Mouse (Mus musculus): ENCODE data around the gene Ptpn6. TPM values are rescaled to one million over a fixed set of nuclear protein-coding genes. Genes with fewer than 3 reads are reported as not detected.
"Not testable (repeated sequence)": the region's sequence is repeated elsewhere in the genome, so short reads cannot be mapped to it uniquely, and the experiment has no call there.

Gene Ptpn6
- polyA plus RNA-seq, 1 experiment from 2014 or later, result 16.7 TPM

- not testable (repeated sequence) for H3K4me2 ChIP-seq (replicated peaks); H3K4me3 ChIP-seq (replicated peaks); H3K9ac ChIP-seq; H3K36me3 ChIP-seq; H3K9me3 ChIP-seq; ATAC-seq; H3K27me3 ChIP-seq (replicated peaks)
- Histone ChIP-seq H3K27ac (peak overlapping the region; percentile 83), H3K4me1 (replicated peaks) (peaks cover 14% of the 10 kb centered on the region)
- WGBS, result 84% methylated on average over 1 of the region's 1 CpGs
These were observed 51.9 kb downstream of the Ptpn6 start for GRCm38 (mm10) chr6:124686644-124687043.

DNA sequence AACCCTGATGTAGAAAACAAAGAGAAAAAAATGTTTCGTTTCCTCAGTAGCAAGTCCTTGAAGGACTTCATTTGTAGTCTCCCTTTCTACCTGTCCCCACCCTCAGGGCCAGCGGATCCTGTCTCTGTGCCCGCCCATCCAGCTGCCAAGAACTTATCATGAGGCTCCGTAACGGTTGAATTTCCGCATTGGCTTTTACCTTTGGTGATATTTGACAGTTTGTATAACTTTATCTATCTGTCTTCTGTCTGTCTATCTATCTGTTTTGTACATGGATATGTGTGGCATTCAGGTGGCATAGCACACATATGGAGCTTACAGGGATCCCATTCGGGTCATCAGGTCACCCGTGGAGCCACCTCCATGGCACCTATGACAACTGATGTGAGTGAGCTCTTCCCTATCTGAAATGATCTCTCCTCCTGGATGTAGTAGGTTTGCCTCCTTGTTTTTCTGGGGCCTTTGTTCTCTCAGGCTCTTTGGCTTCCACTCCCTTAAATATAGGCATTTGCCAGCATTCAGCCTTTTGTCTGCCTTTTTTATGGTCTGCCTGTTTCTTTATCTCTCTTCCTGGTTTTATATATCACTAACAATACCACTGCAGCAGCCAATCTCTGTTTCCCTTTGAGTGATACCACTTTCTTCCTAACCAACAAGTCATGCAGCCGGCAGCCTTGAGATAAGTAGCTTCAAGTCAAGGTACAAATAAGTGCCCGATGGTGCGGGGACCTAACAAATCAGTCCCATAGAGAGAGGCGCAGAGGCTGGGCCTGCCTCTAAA lies 52.7 kb downstream of the Ptpn6 start:
- peak overlapping the region; percentile 83 for H3K27ac ChIP-seq
- WGBS, result 73% methylated on average over 12 of the region's 12 CpGs
- 0 out of 2 replicates have a peak, but pooled peaks cover 3% of the 10 kb centered on the region for H3K36me3 ChIP-seq
- peaks cover 14% of the 10 kb centered on the region for H3K4me1 ChIP-seq (replicated peaks)
- peak; percentile 81 for ATAC-seq
- no peaks in the 10 kb centered on the region for H3K9me3 ChIP-seq
- H3K4me3 ChIP-seq (replicated peaks), result no peak overlapping the region
- no peak overlapping the region for H3K9ac ChIP-seq
- H3K4me2 ChIP-seq (replicated peaks), result no peak overlapping the region
- no peaks in the 10 kb centered on the region for H3K27me3 ChIP-seq (replicated peaks)

DNA sequence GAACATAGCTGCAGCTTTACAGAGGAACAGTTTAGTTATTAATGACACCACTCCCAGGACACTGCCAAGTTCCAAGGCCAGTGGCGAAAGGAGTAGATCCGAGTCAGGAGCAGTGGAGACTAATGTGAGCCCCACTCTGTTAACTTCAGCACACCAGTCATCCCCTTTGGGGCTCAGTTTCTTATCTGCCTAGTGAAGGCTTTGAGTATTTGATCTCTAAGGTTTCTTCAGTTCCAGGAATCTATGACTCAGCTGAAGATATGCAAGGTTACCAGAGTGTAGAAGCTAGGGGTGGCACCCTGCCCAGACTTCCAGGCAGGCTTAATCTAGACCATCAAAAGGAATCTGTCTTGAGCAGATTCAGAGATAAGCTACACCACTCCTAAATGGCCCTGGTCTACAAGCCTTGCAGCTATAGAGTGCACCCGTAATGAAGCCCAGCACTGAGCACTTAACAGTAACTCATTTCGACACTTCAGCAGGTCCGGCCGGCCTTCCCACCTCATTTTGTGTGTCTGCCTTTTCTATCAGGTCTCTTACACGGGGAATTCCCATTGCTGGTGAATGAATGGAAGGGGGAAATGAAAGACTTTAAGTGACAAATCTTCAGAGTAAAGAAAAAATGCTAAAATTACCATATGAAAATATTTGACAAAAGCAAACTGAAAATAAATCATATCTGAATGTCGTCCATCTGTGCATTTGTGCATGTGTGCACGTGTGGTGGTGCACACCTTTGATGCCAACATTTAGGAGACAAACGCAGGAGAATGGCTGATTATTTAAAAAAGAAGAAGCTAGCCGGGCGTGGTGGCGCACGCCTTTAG lies 54.7 kb downstream of the Ptpn6 start:
- no peaks in the 10 kb centered on the region for H3K27me3 ChIP-seq (replicated peaks)
- WGBS, result 68% methylated on average over 14 of the region's 14 CpGs
- H3K9ac ChIP-seq, result no peak overlapping the region
- H3K27ac ChIP-seq, result peak overlapping the region; percentile 64
- H3K36me3 ChIP-seq, result 0 out of 2 replicates have a peak, but pooled peaks cover 3% of the 10 kb centered on the region
- peak; percentile 72 for ATAC-seq
- H3K9me3 ChIP-seq, result no peaks in the 10 kb centered on the region
- peak overlapping the region; percentile 28 for H3K4me2 ChIP-seq (replicated peaks)
- H3K4me3 ChIP-seq (replicated peaks), result no peak overlapping the region
- H3K4me1 ChIP-seq (replicated peaks), result peaks cover 19% of the 10 kb centered on the region

DNA sequence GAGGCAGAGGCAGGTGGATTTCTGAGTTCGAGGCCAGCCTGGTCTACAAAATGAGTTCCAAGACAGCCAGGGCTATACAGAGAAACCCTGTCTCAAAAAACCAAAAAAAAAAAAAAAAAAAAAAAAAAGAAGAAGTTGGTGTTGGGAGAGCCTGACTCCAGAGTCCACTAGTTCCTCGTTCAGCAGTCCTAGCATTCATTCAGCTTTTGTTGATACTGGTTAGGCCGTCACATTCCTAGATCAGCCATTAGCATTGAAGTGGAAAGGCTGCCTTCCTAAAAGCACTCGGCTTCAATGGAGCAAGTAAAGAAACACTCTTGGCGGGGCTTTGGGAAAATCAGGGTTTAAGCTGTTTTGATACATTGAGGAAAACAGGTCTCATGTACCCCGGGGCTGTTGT lies 56.2 kb downstream of the Ptpn6 start:
- H3K9ac ChIP-seq; H3K27me3 ChIP-seq (replicated peaks); H3K4me3 ChIP-seq (replicated peaks); H3K9me3 ChIP-seq; ATAC-seq; H3K36me3 ChIP-seq; H3K4me2 ChIP-seq (replicated peaks): not testable (repeated sequence)
- peaks cover 19% of the 10 kb centered on the region for H3K4me1 ChIP-seq (replicated peaks)
- 0 out of 2 replicates have a peak overlapping the region, but pooled peaks have one; percentile 64 for H3K27ac ChIP-seq
- WGBS, result 70% methylated on average over 6 of the region's 6 CpGs

DNA sequence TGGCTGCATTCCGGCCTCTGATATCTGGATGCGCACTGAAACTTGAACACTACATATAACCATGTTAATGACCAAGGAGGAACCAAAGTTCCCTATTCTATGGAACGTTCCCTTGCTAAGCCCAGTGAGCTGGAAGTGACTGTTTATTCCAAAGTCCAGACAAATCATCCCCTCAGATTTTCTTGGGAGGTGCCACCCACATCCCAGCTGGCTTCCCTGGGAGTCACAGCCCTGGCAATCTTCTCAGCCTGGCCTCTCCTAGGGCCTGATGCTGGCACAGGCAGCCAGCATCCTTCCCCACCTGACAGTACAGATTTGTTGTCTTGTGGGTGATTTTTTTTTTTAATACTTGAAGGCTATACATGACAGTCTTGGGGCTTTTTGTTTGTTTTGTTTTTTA lies 59.0 kb downstream of the Ptpn6 start:
- H3K27ac ChIP-seq, result 0 out of 2 replicates have a peak overlapping the region, but pooled peaks have one; percentile 1
- no peak overlapping the region for H3K4me2 ChIP-seq (replicated peaks)

DNA sequence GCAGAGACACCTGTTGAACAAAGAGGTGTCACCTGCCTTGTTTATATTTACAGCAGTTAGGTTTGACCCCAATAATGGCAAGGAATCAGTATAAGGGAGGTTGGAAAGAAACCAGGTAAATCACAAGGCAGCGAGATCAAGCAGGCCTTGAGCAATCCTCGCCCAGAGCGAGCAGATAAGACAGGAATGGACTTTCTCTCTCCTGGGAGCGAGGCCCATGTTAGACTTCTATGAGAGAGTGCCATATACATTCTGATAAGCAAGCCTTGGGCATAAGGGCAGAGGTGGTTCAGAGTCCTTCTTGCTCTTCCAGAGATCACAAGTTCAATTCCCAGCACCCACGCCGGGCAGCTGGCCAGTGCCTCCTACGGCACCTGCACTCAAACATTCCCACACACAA lies 59.7 kb downstream of the Ptpn6 start:
- H3K9me3 ChIP-seq, result no peaks in the 10 kb centered on the region
- no peaks in the 10 kb centered on the region for H3K27me3 ChIP-seq (replicated peaks)
- no peak overlapping the region for H3K4me2 ChIP-seq (replicated peaks)
- ATAC-seq, result peak; percentile 86
- peaks cover 14% of the 10 kb centered on the region for H3K4me1 ChIP-seq (replicated peaks)
- 68% methylated on average over 7 of the region's 7 CpGs for WGBS
- H3K9ac ChIP-seq, result no peak overlapping the region
- H3K36me3 ChIP-seq, result 0 out of 2 replicates have a peak, but pooled peaks cover 3% of the 10 kb centered on the region
- H3K4me3 ChIP-seq (replicated peaks), result no peak overlapping the region
- H3K27ac ChIP-seq, result peak overlapping the region; percentile 40; the same call in 1 of the 2 replicates

More for the DNA sequence above, 59.0 kb downstream of the Ptpn6 start:
- no peaks in the 10 kb centered on the region for H3K36me3 ChIP-seq
- H3K9me3 ChIP-seq, result no peaks in the 10 kb centered on the region
- no peaks in the 10 kb centered on the region for H3K27me3 ChIP-seq (replicated peaks)
- no peak overlapping the region for H3K4me3 ChIP-seq (replicated peaks)
- ATAC-seq, result no peak; the same call in 1 of the 2 replicates
- peaks cover 15% of the 10 kb centered on the region for H3K4me1 ChIP-seq (replicated peaks)
- H3K9ac ChIP-seq, result no peak overlapping the region
- WGBS, result 80% methylated on average over 3 of the region's 3 CpGs

- ATAC-seq, result no peak
- peaks cover 5% of the 10 kb centered on the region; the same call in 1 of the 2 replicates for H3K4me1 ChIP-seq (replicated peaks)
- 74% methylated on average over 6 of the region's 6 CpGs for WGBS
- no peak overlapping the region for H3K27ac ChIP-seq
- no peak overlapping the region for H3K4me3 ChIP-seq (replicated peaks)
- H3K27me3 ChIP-seq (replicated peaks), result no peaks in the 10 kb centered on the region
- no peak overlapping the region for H3K9ac ChIP-seq
- H3K4me2 ChIP-seq (replicated peaks), result no peak overlapping the region
- 0 out of 2 replicates have a peak, but pooled peaks cover 3% of the 10 kb centered on the region for H3K36me3 ChIP-seq
- no peaks in the 10 kb centered on the region for H3K9me3 ChIP-seq
These were observed 62.3 kb downstream of the Ptpn6 start for GRCm38 (mm10) chr6:124676171-124676570.

DNA sequence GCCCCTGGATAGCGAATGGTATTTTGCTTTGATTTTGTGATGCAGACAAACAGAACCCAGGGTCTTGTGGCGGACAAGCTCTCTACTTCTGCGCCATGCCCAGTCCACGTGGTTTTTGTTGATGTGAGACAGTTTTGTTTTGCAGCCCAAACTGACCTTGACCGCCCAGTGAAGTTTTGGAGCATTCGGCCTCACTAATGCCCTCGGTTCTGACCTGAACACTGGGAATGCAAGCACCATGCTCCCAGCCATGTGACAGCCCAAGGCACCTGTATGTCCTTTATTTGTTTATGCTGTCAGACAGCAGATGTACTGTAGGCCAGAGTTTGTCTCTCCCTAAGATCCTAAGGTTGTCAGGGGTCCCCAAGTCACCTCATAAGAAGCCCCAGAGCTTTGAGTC lies 63.9 kb downstream of the Ptpn6 start:
- Histone ChIP-seq H3K27ac (no peak overlapping the region), H3K4me3 (replicated peaks) (no peak overlapping the region), H3K4me2 (replicated peaks) (no peak overlapping the region), H3K9me3 (no peaks in the 10 kb centered on the region), H3K36me3 (0 out of 2 replicates have a peak, but pooled peaks cover 3% of the 10 kb centered on the region), H3K4me1 (replicated peaks) (peaks cover 5% of the 10 kb centered on the region; the same call in 1 of the 2 replicates), H3K9ac (no peak overlapping the region), H3K27me3 (replicated peaks) (no peaks in the 10 kb centered on the region)
- 94% methylated on average over 7 of the region's 7 CpGs for WGBS
- ATAC-seq, result no peak

DNA sequence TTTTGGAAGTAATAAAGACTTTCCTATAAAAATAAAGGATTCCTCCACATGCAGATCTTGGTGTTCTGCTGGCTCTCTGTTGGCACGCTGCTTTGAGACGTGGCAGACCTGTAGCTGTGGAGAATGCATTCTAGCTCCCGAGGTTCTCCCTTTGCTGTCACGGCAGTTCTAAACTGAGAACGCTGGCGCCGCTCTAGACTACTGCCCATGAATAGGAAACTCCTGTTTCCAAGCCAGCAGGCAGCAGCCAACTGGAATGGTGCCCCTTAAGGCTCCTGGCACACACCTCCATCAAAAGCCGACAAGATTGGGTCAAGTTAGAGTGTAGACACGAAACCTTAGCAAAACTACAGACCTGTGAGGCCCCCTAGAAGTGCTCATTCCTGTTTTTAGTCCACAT lies 64.9 kb downstream of the Ptpn6 start:
- Histone ChIP-seq H3K4me1 (replicated peaks) (no peaks in the 10 kb centered on the region), H3K9me3 (no peaks in the 10 kb centered on the region), H3K27me3 (replicated peaks) (no peaks in the 10 kb centered on the region), H3K9ac (no peak overlapping the region), H3K4me3 (replicated peaks) (no peak overlapping the region), H3K27ac (no peak overlapping the region), H3K4me2 (replicated peaks) (no peak overlapping the region), H3K36me3 (0 out of 2 replicates have a peak, but pooled peaks cover 3% of the 10 kb centered on the region)
- 92% methylated on average over 9 of the region's 9 CpGs for WGBS
- ATAC-seq, result no peak

GRCm38 (mm10) chr6:124672100-124672499 lies 66.4 kb downstream of the Ptpn6 start:
- ATAC-seq, result no peak

More at GRCm38 (mm10) chr6:124672100-124672499, 66.4 kb downstream of the Ptpn6 start:
- Histone ChIP-seq H3K4me1 (replicated peaks) (no peaks in the 10 kb centered on the region), H3K9ac (no peak overlapping the region), H3K4me3 (replicated peaks) (no peak overlapping the region), H3K27ac (0 out of 2 replicates have a peak overlapping the region, but pooled peaks have one; percentile 32), H3K36me3 (0 out of 2 replicates have a peak, but pooled peaks cover 3% of the 10 kb centered on the region), H3K4me2 (replicated peaks) (no peak overlapping the region), H3K9me3 (no peaks in the 10 kb centered on the region), H3K27me3 (replicated peaks) (no peaks in the 10 kb centered on the region)
- WGBS, result 63% methylated on average over 6 of the region's 6 CpGs
